Mouse (Mus musculus) spleen, postnatal 10 days (tissue): ENCODE results near the gene Angpt4.

ENCODE experiments used
- DNase-seq, 2 experiments: peaks; one replicate each; pipeline ENCODE4 v3.0.0; 2021 to 2022; ENCODE audit warnings: low spot score in 2 of 2

The Angpt4 gene

GRCm38 (mm10) chr2:151915111-151915510, 4.1 kb downstream of the Angpt4 start:
- no peak for DNase-seq

- DNase-seq, result no peak
Observed at GRCm38 (mm10) chr2:151916061-151916831, 5.2 kb downstream of the Angpt4 start.

GRCm38 (mm10) chr2:151919140-151919539, 8.1 kb downstream of the Angpt4 start:
- no peak for DNase-seq

- no peak for DNase-seq
Observed at GRCm38 (mm10) chr2:151921068-151921467, 10.1 kb downstream of the Angpt4 start.

- no peak for DNase-seq
Observed at GRCm38 (mm10) chr2:151921596-151921995, 10.6 kb downstream of the Angpt4 start.

- no peak for DNase-seq
Observed at GRCm38 (mm10) chr2:151924276-151924675, 13.3 kb downstream of the Angpt4 start.

- no peak for DNase-seq
Observed at GRCm38 (mm10) chr2:151925715-151926114, 14.7 kb downstream of the Angpt4 start.

- no peak for DNase-seq
Observed at GRCm38 (mm10) chr2:151927103-151927502, 16.1 kb downstream of the Angpt4 start.

GRCm38 (mm10) chr2:151930389-151931074, 19.5 kb downstream of the Angpt4 start:
- DNase-seq, result peak; percentile 79 to 88

GRCm38 (mm10) chr2:151937893-151938292, 26.9 kb downstream of the Angpt4 start:
- no peak for DNase-seq

GRCm38 (mm10) chr2:151938780-151939200, 27.8 kb downstream of the Angpt4 start:
- no peak for DNase-seq

GRCm38 (mm10) chr2:151939651-151940420, 28.8 kb downstream of the Angpt4 start:
- DNase-seq, result no peak

- DNase-seq, result peak in 1 of 2 experiments; percentile 40
Observed at GRCm38 (mm10) chr2:151941269-151941668, 30.3 kb downstream of the Angpt4 start.

GRCm38 (mm10) chr2:151944106-151944505, 33.1 kb downstream of the Angpt4 start:
- no peak for DNase-seq

- DNase-seq, result no peak
Observed at GRCm38 (mm10) chr2:151947617-151948016, 36.6 kb downstream of the Angpt4 start.

GRCm38 (mm10) chr2:151948311-151948710, 37.3 kb downstream of the Angpt4 start:
- no peak for DNase-seq

- no peak for DNase-seq
Observed at GRCm38 (mm10) chr2:151949082-151949774, 38.2 kb downstream of the Angpt4 start.

GRCm38 (mm10) chr2:151953665-151954064, 42.7 kb downstream of the Angpt4 start:
- DNase-seq, result no peak

- no peak for DNase-seq
Observed at GRCm38 (mm10) chr2:151956500-151957137, 45.6 kb downstream of the Angpt4 start.

- DNase-seq, result no peak
Observed at GRCm38 (mm10) chr2:151959274-151959673, 48.3 kb downstream of the Angpt4 start.
